Mouse (Mus musculus) lung, postnatal 14 days (tissue): Measurements from ENCODE around the gene Aldh1l1.

Experiments
- DNase-seq: peaks from one replicate; pipeline ENCODE4 v3.0.0; 2021

Aldh1l1 gene

DNA sequence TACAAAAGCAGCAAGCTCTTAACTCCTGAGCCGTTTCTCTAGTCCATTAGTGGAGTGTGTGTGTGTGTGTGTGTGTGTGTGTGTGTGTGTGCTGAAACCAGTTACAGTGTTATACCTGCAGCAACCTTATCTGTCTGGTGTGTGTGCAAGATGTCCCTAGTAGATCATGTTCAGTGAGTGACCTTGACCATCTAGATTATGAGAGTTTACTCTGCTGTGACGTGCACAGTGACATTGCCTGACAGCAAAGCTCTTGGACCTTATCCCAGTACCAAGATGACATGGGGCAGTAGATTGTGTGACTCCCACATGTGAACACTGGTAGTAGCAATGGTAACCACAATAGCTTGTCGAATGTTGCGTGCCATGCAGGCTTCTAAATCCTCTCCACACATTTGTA lies 114.1 kb downstream of the Aldh1l1 start:
- DNase-seq: no peak

DNA sequence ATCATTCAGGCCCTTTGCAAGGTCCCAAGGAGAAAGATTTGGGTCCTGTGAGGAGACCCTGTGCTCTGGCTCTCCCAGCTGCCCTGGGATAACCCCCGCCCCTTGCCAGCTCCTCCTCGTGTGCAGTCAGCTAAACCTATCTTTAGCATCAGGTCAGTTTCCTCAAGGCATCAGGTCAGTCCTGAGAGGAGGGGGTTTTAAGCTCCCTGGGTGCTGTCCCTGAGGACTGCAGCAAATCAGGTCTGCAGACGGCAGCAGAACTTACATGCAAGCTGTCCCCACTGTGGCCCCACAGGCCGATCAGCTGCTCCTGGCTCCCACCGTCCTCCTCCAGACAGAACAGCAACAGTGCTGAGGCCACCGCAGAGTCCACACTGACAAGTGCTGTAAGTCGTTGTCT lies 115.5 kb downstream of the Aldh1l1 start:
- no peak for DNase-seq

DNA sequence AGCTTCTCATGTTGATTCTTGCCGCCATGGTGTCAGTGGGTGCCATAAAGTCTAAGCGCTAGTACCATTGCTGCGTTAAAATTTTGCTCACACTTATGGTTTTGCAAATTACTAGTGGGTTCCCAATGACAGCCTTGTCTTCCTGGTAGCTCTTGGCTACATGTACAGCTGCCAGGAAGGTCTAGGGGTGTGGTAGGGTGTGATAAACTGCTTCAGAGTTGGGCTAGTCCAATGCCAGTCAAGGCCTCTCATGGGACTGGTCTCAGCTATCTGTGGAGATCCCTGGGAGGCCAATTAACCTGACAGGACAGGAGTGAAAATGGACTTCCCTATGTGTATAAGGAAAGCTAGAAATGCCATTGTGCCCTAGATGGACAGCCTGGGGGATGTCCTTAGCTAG lies 116.1 kb downstream of the Aldh1l1 start:
- no peak for DNase-seq

DNA sequence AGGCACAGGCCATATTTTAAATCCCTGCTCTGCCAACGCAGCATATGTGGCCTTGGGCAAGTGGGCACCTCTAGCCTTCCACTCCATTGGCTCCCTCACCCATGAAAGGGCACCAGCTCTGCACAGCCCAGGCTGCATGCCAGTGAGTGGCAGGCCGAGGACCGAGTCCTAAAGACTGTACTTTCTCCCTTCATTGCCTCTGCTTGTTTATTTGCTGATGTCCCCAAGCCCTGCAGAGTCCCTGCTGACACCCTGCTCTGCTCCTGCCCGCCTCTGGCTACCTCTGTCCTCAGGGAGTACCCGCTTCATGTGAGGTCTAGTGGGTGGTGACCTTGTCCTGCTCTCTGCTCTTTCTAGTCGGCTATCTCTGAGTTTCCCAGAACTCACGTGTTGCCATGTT lies 116.9 kb downstream of the Aldh1l1 start:
- no peak for DNase-seq

DNA sequence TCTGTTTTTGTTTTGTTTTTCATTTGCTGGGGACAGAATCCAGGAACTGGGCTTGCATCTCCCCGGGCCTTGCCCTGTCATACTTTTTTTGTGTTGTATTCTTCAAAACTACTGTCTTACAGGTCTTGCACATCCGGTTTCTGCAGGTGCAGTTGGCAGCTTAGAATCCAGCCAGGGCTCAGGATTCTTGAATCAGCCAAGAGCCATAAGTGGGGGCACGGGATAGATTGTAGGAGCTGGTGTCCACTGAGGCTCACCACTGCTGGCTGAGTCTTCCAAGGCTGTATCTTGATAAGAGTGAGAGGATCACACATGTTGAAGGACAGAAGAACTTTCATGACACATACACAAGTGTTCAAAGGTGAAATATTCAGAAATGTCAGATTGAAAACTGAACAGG lies 117.9 kb downstream of the Aldh1l1 start:
- DNase-seq: no peak

DNA sequence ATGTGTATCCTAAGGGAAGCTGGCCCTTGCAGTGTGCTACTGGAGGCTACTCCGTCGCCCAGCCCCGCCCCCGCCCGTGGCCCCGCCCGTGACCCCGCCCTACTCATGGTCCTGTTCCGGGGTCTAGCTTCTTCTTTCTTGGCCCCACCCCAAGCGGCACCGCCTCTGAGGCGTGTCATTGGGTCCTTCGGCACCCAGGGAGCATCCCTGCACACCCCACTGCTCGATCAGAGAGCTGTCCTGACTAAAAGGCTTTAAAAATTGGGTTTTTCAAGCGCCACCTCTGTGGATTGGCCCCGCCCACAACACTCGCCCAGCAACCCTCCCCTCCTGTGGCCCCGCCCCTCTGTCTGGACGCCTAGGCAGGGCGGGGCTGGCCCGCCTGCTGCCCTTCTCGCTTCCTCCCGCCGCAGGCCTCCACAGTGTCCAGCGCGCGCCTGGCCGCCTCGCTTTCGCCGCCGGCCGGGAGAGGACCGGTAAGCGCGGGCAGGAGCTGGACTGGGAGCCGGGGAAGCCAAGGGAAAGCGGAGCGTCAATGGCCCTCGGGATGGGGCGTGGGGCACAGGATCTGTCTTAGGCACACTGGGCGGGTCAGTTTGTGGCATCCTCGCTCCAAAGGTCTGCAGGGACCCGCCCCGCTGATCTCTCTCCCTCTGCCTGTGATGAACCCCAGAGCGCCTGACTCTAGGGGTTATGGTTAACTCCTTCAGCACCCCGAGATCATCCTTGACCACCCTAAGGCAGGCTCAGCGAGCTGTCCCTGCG lies 118.5 kb downstream of the Aldh1l1 start, which contains the start of gene Slc41a3:
TSS of gene Slc41a3 (plus strand) at position 193 of the 765 bp plus-strand sequence.
- peak; percentile 94 for DNase-seq

DNA sequence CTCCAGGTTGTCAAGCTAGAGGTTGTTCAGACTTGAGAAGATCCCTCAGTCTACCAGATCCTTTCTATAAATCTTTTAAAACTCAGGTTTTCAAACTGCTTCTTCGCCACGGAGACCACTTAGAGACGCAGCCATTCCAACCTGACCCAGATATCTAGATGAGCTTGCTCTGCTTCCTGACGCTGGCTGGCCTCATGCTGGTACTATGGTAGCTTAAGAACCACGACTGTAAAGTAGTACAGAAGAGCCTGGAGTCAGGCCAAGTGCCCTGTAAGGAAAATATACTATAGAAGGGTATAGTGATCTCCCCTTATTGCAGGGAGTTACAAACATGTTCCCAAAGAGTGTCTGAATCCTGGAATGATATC lies 119.1 kb downstream of the Aldh1l1 start:
- no peak for DNase-seq

DNA sequence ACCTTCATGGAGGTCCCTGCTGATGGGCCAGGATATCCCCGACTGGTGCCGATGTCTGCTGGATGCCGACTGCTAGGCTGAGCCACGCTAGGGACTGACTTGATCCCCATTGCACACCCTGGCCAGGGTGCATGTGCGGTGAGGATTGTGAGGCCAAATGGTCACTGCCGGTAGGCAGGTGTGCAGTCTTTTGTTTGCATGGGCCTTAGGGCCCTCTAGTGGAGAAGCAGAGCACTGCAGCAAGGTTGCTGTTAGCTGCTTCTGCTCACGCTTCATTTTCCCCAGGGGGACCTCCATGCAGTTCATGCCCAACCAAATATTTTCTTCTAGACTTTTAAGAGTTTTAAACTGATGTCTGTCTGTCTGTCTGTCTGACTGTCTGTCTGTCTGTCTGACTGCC lies 120.3 kb downstream of the Aldh1l1 start:
- DNase-seq: peak; percentile 73

DNA sequence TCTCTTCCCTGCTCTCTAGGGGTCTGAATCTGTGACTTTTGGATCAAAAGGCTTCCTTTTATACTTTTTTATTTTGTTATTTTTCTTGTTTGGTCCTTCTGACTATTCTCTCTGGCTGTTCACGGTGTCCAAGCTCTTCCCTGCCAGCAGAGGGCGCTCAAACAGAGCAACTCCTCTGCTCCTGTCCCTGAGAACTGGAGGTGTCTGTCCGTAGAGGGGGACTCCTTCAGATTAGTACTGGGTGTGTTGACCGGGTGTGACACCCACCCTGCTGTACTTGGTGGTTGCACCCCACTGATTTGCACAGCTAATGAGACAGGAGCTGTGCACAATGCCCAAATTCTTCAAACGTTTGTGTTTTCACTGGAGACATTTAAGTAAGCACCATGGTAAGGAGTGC lies 121.0 kb downstream of the Aldh1l1 start:
- DNase-seq: peak; percentile 80

DNA sequence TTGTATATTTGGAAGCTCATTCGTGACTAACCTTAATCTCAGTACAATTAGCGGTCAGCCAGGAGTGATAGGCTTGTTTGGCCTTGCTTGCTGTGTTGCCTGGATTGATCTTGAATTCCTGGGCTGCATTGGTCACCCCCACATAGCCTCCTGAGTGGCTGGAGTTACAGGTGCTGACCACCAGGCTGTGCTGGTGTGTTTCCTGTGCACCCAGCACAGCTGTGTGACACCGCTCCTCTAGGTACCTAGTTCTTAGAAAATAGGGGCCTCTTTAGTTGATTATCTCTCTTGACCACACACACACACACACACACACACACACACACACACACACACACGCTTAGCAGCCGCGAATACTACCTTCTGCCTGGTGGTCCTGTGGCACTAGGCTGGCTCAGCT lies 122.0 kb downstream of the Aldh1l1 start:
- DNase-seq: no peak

DNA sequence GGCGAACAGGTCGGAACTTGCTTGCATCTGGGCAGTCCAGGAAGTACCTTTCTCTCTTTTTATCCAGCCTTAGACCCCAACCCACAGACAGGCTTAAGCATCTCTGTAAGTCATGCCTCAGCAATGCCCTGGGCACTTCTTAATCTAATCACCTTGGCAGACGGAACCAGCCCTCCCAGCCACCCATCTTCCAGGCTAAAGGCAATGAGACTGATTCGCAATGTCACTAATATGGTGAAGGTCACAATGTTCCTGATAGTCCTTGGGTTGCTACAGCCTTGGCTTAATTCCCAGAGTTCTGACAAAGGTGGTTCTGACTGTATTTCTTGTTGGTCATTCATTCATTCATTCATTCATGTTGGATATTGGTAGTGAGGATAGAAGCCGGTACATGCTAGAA lies 124.0 kb downstream of the Aldh1l1 start:
- DNase-seq: no peak

DNA sequence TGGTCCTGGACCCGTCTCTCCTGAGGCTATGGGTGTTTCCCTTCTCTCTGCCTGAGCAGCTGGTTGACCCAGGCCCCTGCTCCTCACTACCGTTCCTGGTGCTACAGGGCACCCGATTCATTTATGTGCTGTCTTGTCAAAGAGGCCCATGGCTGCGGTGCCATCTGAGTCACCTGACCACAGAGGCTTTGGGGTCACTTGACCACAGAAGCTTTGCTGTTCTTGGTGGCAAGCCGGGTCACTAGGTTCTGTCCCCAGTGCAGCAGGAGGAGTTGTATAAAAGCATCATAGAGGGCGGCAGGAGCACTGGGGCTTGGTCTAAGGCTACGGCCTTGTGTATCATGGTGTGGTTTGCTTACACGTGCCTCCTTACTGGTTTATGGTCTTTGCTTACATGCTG lies 127.0 kb downstream of the Aldh1l1 start:
- no peak for DNase-seq

DNA sequence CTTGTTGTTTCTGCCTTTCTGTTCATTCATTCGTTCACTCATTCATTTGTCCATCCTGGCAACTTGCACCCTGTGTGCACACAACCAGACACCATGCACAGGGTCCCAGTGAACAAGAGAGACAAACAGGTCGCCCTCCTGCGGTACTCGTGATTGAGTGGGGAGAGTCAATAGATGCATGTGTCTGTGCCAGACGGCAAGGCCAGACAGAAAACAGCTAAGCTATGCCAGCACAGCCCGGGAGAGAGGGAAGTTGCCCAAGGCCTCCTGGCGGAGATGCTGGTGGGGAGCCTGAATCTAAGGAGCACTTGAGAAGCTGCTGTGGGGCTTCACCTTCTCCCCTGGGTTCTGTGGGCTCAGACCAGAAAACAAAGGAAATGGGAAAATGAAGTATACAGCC lies 129.1 kb downstream of the Aldh1l1 start:
- no peak for DNase-seq

DNA sequence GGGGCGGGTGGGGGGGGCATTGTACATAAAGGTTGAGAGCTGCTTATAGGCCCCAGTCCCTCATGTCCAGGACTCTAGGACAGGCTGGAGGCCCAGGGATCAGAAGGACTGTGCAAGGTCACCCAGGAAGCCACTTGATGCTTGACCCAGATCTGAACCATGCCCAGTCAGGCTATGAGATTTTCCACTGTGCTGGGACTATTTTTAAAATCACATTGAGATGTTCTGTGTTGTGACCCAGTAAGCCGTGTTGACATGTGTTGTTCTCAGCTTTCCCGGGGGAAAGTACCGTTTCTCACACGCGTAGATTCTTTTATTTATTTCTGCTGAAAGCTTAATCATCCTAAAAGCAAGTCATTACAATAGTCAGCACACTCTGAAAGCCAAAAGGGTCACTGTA lies 129.8 kb downstream of the Aldh1l1 start:
- DNase-seq: no peak

DNA sequence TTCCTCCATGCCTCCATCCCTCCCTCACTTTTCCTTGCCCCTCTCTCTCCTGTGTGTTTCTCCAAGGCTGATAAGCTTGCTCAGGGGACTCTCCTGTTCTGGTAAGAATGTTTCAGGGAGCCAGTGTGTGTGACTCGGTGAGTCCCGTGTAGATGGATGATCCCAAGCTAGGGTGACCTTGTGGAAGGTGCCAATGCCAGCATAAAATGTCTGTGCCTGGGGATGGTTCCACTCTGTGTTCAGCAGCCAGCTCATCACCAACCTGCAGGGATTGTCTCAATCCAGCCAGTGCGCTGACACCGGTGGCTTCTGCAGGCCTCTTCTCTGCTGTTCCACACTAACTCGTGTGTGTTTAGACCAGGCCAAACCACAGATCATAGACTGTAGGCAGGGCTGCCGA lies 130.3 kb downstream of the Aldh1l1 start:
- DNase-seq: no peak

DNA sequence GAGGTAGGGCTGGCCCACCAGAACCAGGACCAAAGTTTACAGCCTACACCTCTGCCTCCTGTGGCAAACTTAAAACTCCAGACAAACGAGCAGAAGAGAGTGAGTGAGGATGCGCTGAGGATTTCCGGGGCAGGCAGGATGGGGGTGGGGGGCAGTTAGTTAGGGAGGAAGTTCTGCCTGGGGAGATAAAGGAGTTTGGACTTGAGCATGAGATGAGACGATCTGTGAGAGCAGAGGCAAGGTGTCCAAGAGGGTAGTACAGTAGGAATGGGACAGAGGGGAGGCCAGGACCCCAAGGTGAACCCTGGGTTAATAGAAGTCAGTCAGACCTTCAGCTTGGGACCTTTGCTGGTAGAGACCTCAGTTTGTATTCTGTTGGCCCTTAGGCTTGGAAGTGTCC lies 132.0 kb downstream of the Aldh1l1 start:
- DNase-seq: no peak

DNA sequence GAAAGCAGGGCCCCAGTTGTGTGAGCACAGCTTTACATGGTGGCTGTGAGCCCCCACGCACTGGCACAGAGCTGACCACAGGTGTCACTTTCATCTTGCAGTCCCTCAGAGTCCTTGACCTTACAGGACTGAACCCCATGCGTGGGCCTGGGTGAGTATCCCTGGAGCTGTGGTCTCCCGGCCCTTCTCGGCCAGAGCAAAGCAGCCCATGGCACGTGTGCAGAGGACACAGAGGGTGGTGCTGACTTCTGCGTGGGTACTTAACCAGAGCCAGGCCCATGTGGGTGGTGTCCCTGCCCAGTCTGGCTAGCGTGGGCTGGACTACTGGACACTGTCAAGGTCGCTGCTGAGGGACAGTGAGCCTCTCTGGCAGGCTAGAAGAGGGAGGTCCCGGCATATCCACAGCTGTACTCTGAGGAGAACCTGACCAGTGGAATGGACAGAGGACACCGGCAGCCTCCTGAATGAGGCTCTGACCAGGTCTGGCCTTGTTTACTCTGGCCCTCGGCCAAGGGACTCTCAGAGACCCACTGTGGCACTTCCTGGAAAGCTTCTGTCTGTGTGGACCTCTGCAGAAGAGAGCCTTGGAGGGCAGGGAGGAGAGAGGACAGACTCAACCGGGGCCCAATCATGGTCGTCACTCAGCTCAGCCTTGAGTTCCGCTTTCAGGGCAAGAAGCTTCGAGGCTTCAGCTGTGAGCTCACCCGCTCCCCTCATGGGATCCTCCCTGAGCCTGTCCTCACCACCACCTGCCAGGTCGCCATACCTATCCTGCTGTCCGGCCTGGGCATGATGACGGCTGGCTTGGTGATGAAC lies 132.8 kb downstream of the Aldh1l1 start:
- DNase-seq: peak; percentile 47

DNA sequence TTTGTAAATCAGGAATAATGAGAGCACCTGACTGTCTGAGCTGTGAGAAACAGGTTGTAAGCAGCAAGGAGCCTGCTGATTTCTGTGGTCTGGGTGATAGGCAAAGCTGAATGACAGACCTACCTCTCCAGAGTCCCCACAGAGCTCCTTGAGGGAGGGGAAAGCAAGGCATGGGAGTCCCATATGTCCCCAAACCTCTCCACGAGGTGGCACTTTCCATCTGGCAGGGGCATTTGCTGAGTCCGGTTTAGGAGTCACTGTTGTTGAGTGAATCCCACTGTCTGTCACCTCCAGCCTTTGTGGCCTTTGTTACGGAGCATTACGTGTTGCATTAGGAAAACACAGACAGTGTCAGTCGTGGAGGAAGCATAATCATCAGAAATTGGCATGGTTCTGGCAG lies 133.7 kb downstream of the Aldh1l1 start:
- no peak for DNase-seq

DNA sequence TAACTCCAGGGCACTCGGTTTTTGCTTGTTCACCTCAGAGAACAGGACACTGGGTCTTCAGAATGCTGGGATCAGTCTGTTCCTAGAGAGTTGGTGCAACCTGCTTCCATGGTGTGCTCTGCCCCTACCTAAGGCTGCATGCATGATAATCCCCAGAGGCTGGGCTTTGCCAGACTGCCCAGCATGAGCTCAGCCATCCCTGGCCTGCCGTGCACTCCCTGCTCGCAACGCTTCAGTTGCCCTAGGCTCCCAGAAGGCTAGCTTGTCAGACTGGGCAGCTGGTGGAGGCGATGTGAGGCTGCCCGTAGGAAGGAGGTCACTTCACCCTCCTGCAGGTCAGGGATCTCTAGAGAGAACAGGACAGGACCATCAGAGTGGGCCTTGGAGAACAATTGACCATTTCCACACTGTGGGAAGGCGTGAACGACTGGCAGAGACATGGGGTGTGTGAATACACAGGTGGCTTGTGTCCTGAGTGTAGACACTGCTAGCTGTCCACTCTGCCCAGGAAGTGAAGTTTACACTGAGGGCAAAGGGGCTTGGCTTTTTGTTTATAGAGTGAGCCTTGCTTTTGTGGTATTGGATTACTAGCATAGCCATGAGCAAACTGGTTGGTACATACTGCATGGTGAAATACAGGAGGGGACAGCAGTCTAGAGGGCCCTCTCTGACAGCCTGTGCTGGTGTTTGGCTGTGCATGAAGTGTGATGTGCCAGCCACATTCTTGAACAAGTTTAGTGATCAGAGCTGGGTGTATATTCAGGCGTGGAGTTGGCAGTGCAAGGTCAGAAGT lies 134.8 kb downstream of the Aldh1l1 start:
- no peak for DNase-seq

DNA sequence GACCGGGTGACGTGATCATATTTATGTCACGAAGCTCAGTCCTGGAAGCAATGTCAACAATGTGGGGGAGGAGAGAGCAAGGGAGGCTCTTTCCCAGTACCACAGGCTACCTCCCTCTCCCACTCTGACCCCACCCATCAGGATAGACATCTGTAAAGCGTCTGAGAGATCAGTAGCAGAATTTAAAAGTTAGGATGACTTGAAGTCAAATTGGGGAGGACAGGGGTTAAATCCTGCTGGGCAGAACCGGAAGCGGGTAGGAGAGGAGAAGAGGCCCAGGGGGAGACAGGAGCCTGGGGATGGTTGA lies 135.3 kb downstream of the Aldh1l1 start:
- no peak for DNase-seq

DNA sequence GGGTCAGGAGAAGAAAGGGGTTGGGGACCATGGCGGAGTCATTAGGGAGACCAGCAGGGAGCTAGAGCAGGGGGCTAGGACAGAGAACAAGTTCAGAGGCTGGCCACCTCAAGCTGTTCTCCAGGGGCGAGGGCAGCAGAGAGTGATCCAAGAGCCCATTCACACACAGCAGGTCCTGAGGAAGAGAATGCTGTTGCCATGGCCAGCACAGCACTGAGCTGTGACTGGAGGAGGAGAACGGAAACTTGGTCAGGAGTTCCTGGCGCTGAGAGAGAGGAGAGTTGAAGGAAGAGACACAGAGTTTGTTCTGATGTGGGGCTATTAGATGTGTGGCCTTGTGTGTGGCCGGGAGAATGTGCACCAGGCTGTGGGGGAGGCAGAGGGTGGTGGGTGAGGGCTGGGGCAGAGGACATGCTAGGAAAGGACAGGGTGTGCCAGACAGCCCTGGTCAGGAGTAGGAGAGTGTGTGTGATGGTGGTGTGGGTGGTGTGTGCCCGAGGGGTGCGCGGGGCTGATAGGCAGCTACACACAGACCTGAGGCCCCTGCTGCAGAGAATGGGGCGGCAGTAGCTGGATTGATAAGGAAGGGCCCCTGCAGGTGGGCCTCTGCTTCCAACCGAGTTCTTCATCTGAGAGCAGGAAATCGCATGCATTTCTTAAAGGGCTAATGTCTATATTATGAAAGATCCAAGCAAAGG lies 136.7 kb downstream of the Aldh1l1 start:
- no peak for DNase-seq

DNA sequence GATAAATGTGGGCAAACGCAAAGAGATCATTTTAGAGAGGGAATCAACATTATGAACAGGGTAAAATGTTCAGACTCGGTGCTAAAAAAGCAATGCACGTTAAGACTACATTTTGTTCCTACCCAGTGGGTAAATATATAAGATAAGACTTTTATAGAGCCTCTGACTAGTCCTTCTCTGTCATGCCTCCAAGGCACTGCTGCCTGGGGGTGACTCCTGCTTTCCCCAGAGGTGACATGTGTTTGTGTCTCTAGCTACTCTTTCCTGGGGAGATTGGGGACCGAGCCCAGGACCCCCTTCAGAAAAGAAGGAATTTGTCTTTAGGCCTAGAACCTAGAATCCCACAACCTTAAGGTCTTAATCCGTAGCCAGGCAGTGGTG lies 137.2 kb downstream of the Aldh1l1 start:
- no peak for DNase-seq

DNA sequence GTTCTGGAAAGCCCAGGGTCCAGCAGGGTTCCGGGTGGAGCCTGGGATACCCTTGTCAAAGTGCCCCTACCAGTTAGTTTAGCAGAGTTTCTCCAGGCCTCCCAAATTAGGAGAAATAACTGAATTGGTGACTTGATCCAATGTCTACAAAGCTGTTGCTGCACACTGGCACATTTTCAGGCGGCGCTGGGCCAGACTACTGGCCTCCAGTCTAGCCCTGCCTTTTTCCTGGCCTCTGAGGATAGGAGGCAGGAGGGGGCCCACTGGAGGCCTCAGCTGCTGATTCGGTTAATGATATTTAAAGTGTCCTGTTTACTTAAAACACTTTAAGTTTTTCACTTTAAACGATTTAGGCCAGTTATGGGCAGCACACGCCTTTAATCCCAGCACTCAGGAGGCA lies 138.0 kb downstream of the Aldh1l1 start:
- DNase-seq: peak; percentile 79
